Mouse (Mus musculus): Measurements from ENCODE around the gene S100a10. TPM values are rescaled to one million over a fixed set of nuclear protein-coding genes. Genes with fewer than 3 reads are reported as not detected.

S100a10 gene
- polyA plus RNA-seq, 1 experiment from 2014 or later, result 266 TPM

Other genes with a start within 250 kb of the S100a10 start
- not detected in 3 replicates for gene Hrnr, start 235.3 kb upstream of the S100a10 start, polyA plus RNA-seq (2018)
- not detected in 3 replicates for gene Rptn, start 161.4 kb upstream of the S100a10 start, polyA plus RNA-seq (2018)
- gene Tchh, start 112.8 kb upstream of the S100a10 start, polyA plus RNA-seq (2018), result 0.03 to 0.06 TPM in 2 of 3 replicates, not detected in the other
- gene Tchhl1, start 86.3 kb upstream of the S100a10 start, polyA plus RNA-seq (2018), result not detected in 3 replicates
- gene S100a11, start 34.6 kb upstream of the S100a10 start, polyA plus RNA-seq (2018), result 323 to 542 TPM (median 466 TPM) in 3 replicates
- gene Tdpoz2, start 97.6 kb downstream of the S100a10 start, polyA plus RNA-seq (2018), result not detected in 3 replicates
- not detected in 3 replicates for gene Tdpoz1, start 121.2 kb downstream of the S100a10 start, polyA plus RNA-seq (2018)
- gene Gm37596, start 138.0 kb downstream of the S100a10 start, polyA plus RNA-seq (2018), result not detected in 3 replicates
- not detected in 3 replicates for gene Gm5773, start 217.9 kb downstream of the S100a10 start, polyA plus RNA-seq (2018)
- not detected in 3 replicates for gene Tdpoz4, start 241.3 kb downstream of the S100a10 start, polyA plus RNA-seq (2018)